Mouse (Mus musculus) heart, adult 2 months (tissue): ENCODE measurements around the gene Crnkl1. TPM values are rescaled to one million over a fixed set of nuclear protein-coding genes. Genes with fewer than 3 reads are reported as not detected.

Experiments used
- DNase-seq, 2 experiments: peaks; one replicate each; pipeline ENCODE4 v3.0.0; 2021
- H3K27ac ChIP-seq: fragments of 200-600 bp; 2 replicates; pipeline ENCODE4 v1.8.1; 2022
- H3K27me3 ChIP-seq: fragments of 200-500 bp; 2 replicates; pipeline ENCODE4 v1.6.1; 2012; ENCODE audit warnings: mild to moderate bottlenecking, low read length, inconsistent platforms, mixed read lengths; ENCODE audit not compliant: control insufficient read depth, insufficient read depth
- H3K36me3 ChIP-seq: fragments of 200-500 bp; 2 replicates; pipeline ENCODE4 v1.6.1; 2012; ENCODE audit warnings: low read length, inconsistent platforms; ENCODE audit not compliant: control insufficient read depth, insufficient read depth
- H3K4me1 ChIP-seq: fragments of 200-500 bp; 2 replicates; pipeline ENCODE4 v1.6.1; 2011; ENCODE audit warnings: low read length; ENCODE audit not compliant: control insufficient read depth, insufficient read depth
- H3K4me3 ChIP-seq: fragments of 200-600 bp; 2 replicates; pipeline ENCODE4 v1.8.1; 2022
- H3K79me2 ChIP-seq: fragments of 200-500 bp; replicated peaks from 2 replicates; pipeline ENCODE4 v1.6.1; 2012; ENCODE audit warnings: mild to moderate bottlenecking, inconsistent platforms, low read length, moderate library complexity, mixed read lengths; ENCODE audit not compliant: control insufficient read depth, insufficient read depth
- H3K9ac ChIP-seq: fragments of 200-500 bp; 2 replicates; pipeline ENCODE4 v1.6.1; 2012; ENCODE audit warnings: low read depth, mild to moderate bottlenecking, control low read depth, inconsistent platforms, low read length, mixed read lengths
- CTCF ChIP-seq: fragments of 200-600 bp; IDR thresholded peaks from 2 replicates; pipeline ENCODE4 v1.8.1; 2022; ENCODE audit warnings: antibody characterized with exemption, mild to moderate bottlenecking, moderate library complexity
- EP300 ChIP-seq: fragments of 200-500 bp; IDR thresholded peaks from 2 replicates; pipeline ENCODE4 v1.6.1; 2011; ENCODE audit warnings: low read depth, low read length, control low read depth; ENCODE audit not compliant: insufficient read depth
- POLR2A ChIP-seq: fragments of 200-500 bp; IDR thresholded peaks from 2 replicates; pipeline ENCODE4 v1.6.1; 2011; ENCODE audit warnings: mild to moderate bottlenecking, low read depth, low read length, control low read depth; ENCODE audit not compliant: insufficient read depth
- WGBS: fragments of 180-500 bp; shearing (Covaris S2); methylation state at CpG from one replicate; pipeline ENCODE4 v1.1.7; 2018; 5-methylcytosine and 5-hydroxymethylcytosine counted together
- intact Hi-C: fragments of 180-260 bp; cut with DNase I; formaldehyde crosslinking; loops from one replicate; pipeline ENCODE4 v1.15.1; 2025
- polyA plus RNA-seq: library from polyadenylated mRNA; depleted of rRNA; stranded (reverse); fragments of >200 nt; gene quantifications from 2 replicates; pipeline ENCODE4 v1.2.3, GENCODE M21; 2012
- total RNA-seq, 2 experiments: library from RNA; stranded (reverse); gene quantifications; 2 replicates each; pipeline ENCODE4 v1.2.3; 2021

Crnkl1 gene
- total and polyA plus RNA-seq, 3 experiments: 3.8 to 20.0 (median 17.2) TPM

DNA sequence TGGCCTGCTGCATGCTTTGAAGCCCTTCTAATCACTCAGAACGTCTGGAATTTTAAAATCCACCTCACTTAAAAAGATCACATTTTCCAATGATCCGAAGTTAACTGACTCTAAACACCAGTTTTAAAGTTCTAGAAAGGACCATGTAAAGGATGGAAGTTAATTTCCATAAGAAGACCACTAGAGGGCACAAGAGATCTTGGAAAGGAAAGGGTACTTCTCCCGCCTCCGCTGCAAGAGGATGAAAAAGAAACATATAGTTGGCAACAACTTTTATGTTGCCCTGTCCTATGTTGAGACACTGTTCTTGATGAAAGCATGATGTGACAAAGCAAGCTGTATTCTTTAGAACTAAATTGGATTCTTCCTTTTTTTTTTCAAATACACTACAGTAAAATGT lies 22.6 kb upstream of the Crnkl1 start:
- H3K36me3 ChIP-seq: no peaks in the 10 kb centered on the region
- no peak overlapping the region for H3K9ac ChIP-seq
- no peak overlapping the region for H3K4me3 ChIP-seq
- intact Hi-C loops: loop anchor here (1.0 to 10.0 kb wide), 4 partner anchors 258 to 655 kb away; no protein-coding TSS in a partner anchor
- DNase-seq: no peak
- H3K79me2 ChIP-seq: no peaks in the 10 kb centered on the region
- H3K27me3 ChIP-seq: no peaks in the 10 kb centered on the region
- TF ChIP-seq CTCF: peak; percentile 87
- no peak for TF ChIP-seq POLR2A
- no peaks in the 10 kb centered on the region for H3K4me1 ChIP-seq
- H3K27ac ChIP-seq: no peak overlapping the region
- WGBS: 11% methylated on average over 4 of the region's 4 CpGs

DNA sequence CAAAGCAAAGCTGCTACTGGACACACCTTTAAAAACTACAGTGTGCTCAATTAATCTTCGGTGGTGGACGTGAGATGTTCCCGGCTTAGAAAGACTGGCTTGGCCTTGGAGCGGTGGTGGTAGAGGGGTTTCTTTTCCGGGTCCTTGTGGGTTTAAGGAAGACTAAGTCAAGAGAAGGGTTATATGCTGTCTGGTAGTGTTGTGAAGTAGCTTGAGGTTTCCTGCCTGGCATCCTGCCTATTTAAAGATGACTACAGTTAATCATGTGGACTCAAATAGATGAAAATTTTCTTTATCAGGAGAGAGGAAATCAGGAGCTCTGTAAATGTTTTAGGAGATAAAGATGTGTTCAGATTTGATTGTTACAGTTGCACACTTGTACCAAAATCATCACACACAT lies 21.5 kb upstream of the Crnkl1 start:
- TF ChIP-seq EP300 (no peak), CTCF (no peak), POLR2A (no peak)
- Histone ChIP-seq H3K79me2 (no peaks in the 10 kb centered on the region), H3K9ac (no peak overlapping the region), H3K4me3 (no peak overlapping the region), H3K4me1 (no peaks in the 10 kb centered on the region), H3K36me3 (no peaks in the 10 kb centered on the region), H3K27ac (no peak overlapping the region), H3K27me3 (no peaks in the 10 kb centered on the region)
- intact Hi-C loops: loop anchor here (5.0 to 10.0 kb wide), 2 partner anchors 298 to 656 kb away; no protein-coding TSS in a partner anchor
- no peak for DNase-seq
- WGBS: 64% methylated on average over 5 of the region's 5 CpGs

GRCm38 (mm10) chr2:145955844-145956243 lies 21.0 kb upstream of the Crnkl1 start:
- Histone ChIP-seq H3K79me2 (no peaks in the 10 kb centered on the region), H3K4me3 (no peak overlapping the region), H3K36me3 (no peaks in the 10 kb centered on the region), H3K27ac (no peak overlapping the region), H3K4me1 (no peaks in the 10 kb centered on the region), H3K27me3 (no peaks in the 10 kb centered on the region), H3K9ac (no peak overlapping the region)
- DNase-seq: no peak
- intact Hi-C loops: loop anchor here (5.0 to 10.0 kb wide), 2 partner anchors 299 to 656 kb away; no protein-coding TSS in a partner anchor
- WGBS: 72% methylated on average over 10 of the region's 10 CpGs
- TF ChIP-seq POLR2A (no peak), EP300 (no peak), CTCF (no peak)

- intact Hi-C loops: loop anchor here (10.0 kb wide), 1 partner anchor 302 kb away; no protein-coding TSS in a partner anchor
- Histone ChIP-seq H3K9ac (no peak overlapping the region), H3K4me1 (no peaks in the 10 kb centered on the region), H3K36me3 (no peaks in the 10 kb centered on the region), H3K27me3 (no peaks in the 10 kb centered on the region), H3K27ac (no peak overlapping the region), H3K4me3 (no peak overlapping the region), H3K79me2 (no peaks in the 10 kb centered on the region)
- WGBS: 86% methylated on average over 5 of the region's 5 CpGs
- no peak for TF ChIP-seq POLR2A
- no peak for TF ChIP-seq EP300
- no peak for TF ChIP-seq CTCF
- DNase-seq: no peak
Observed at GRCm38 (mm10) chr2:145952726-145953125, 17.9 kb upstream of the Crnkl1 start.

- Histone ChIP-seq H3K4me1 (no peaks in the 10 kb centered on the region), H3K4me3 (no peak overlapping the region), H3K27ac (no peak overlapping the region), H3K9ac (no peak overlapping the region), H3K27me3 (no peaks in the 10 kb centered on the region), H3K36me3 (no peaks in the 10 kb centered on the region), H3K79me2 (no peaks in the 10 kb centered on the region)
- intact Hi-C loops: loop anchor here (10.0 kb wide), 1 partner anchor 305 kb away; no protein-coding TSS in a partner anchor
- DNase-seq: no peak
- WGBS: 55% methylated on average over 10 of the region's 10 CpGs
- TF ChIP-seq CTCF (no peak), POLR2A (no peak), EP300 (no peak)
Observed at GRCm38 (mm10) chr2:145950239-145950638, 15.4 kb upstream of the Crnkl1 start.

DNA sequence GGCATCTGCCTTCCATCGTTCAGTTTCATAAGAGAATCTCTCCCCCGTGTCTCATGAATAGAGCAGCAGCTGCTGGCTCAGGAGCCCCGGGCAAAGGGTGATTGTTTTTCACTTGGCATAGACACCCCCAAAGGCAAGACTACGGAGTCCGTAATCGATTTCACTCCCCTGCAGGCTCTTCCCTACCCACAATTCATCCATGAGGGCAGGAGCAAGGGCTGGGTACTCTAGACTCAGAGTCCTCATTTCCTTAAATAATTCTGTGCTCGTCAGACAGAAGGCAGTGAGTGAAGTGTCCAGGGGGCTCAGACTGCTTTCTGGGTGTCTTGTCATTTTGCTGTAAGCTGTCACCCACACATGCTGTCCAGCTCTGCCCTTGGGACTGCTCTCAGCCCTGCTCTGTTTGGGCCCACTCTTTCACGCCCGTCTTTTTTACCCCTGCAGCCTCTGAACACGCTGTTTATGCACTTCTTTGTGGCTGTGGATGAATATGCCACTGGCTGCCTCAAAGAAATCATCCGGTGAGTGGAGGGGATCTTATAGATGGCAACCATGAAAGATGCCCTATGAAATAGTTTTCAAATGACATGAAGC lies 14.8 kb upstream of the Crnkl1 start:
- intact Hi-C loops: loop anchor here (10.0 kb wide), 1 partner anchor 305 kb away; no protein-coding TSS in a partner anchor
- 68% methylated on average over 11 of the region's 11 CpGs for WGBS
- Histone ChIP-seq H3K27me3 (no peaks in the 10 kb centered on the region), H3K9ac (no peak overlapping the region), H3K4me1 (no peaks in the 10 kb centered on the region), H3K79me2 (no peaks in the 10 kb centered on the region), H3K4me3 (no peak overlapping the region), H3K36me3 (no peaks in the 10 kb centered on the region), H3K27ac (no peak overlapping the region)
- DNase-seq: no peak
- TF ChIP-seq CTCF (no peak), EP300 (no peak), POLR2A (no peak)
